Mouse (Mus musculus) adrenal gland, adult 8-10 months (tissue): ENCODE data around the gene Gm17268. TPM values are rescaled to one million over a fixed set of nuclear protein-coding genes. Genes with fewer than 3 reads are reported as not detected.

Source experiments
- DNase-seq: peaks from one replicate; pipeline ENCODE4 v3.0.0; 2022
- total RNA-seq, 4 experiments: library from RNA; stranded (reverse); gene quantifications; 2 replicates each; pipeline ENCODE4 v1.2.4; 2022

Gene Gm17268
- total RNA-seq, 4 experiments from 2014 or later: not detected

GRCm38 (mm10) chr11:82030171-82030570 lies 8.2 kb downstream of the Gm17268 start:
- DNase-seq: peak; percentile 54

- DNase-seq: peak; percentile 61
Measured at GRCm38 (mm10) chr11:82023769-82024168, 14.6 kb downstream of the Gm17268 start.

- DNase-seq: no peak
Measured at GRCm38 (mm10) chr11:82022504-82023056, 15.8 kb downstream of the Gm17268 start.

GRCm38 (mm10) chr11:82021406-82021805 lies 17.0 kb downstream of the Gm17268 start:
- DNase-seq: no peak

GRCm38 (mm10) chr11:82019793-82020192 lies 18.6 kb downstream of the Gm17268 start:
- DNase-seq: no peak

GRCm38 (mm10) chr11:82019389-82019788 lies 19.0 kb downstream of the Gm17268 start:
- DNase-seq: no peak

- no peak for DNase-seq
Measured at GRCm38 (mm10) chr11:82016181-82016780, 22.1 kb downstream of the Gm17268 start.

- DNase-seq: no peak
Measured at GRCm38 (mm10) chr11:82015066-82015465, 23.3 kb downstream of the Gm17268 start.

- DNase-seq: no peak
Measured at GRCm38 (mm10) chr11:82013756-82014155, 24.6 kb downstream of the Gm17268 start.

- DNase-seq: no peak
Measured at GRCm38 (mm10) chr11:82011411-82012193, 26.8 kb downstream of the Gm17268 start.

- no peak for DNase-seq
Measured at GRCm38 (mm10) chr11:82010115-82010514, 28.2 kb downstream of the Gm17268 start.

GRCm38 (mm10) chr11:82006796-82007423 lies 31.5 kb downstream of the Gm17268 start:
- DNase-seq: peak; percentile 47

GRCm38 (mm10) chr11:82004810-82005209 lies 33.6 kb downstream of the Gm17268 start:
- no peak for DNase-seq

- no peak for DNase-seq
Measured at GRCm38 (mm10) chr11:82000581-82000980, 37.8 kb downstream of the Gm17268 start.

- DNase-seq: no peak
Measured at GRCm38 (mm10) chr11:81999469-81999868, 38.9 kb downstream of the Gm17268 start.

- DNase-seq: no peak
Measured at GRCm38 (mm10) chr11:81998646-81999045, 39.7 kb downstream of the Gm17268 start.

- DNase-seq: no peak
Measured at GRCm38 (mm10) chr11:81997085-81997484, 41.3 kb downstream of the Gm17268 start.

GRCm38 (mm10) chr11:81996172-81996841 lies 42.1 kb downstream of the Gm17268 start:
- DNase-seq: peak; percentile 54

GRCm38 (mm10) chr11:81983146-81983545 lies 55.2 kb downstream of the Gm17268 start:
- DNase-seq: peak; percentile 15

- DNase-seq: no peak
Measured at GRCm38 (mm10) chr11:81982191-81982590, 56.2 kb downstream of the Gm17268 start.
